Mouse (Mus musculus) olfactory bulb, adult 2 months (tissue): ENCODE measurements around the gene Spout1. TPM values are rescaled to one million over a fixed set of nuclear protein-coding genes. Genes with fewer than 3 reads are reported as not detected.

Source experiments
- H3K27ac ChIP-seq: fragments of 200-500 bp; 2 replicates; pipeline ENCODE4 v1.5.1; 2012; ENCODE audit warnings: low read depth, low read length; ENCODE audit not compliant: insufficient read depth
- H3K4me1 ChIP-seq: fragments of 200-500 bp; 2 replicates; pipeline ENCODE4 v1.6.1; 2012; ENCODE audit warnings: low read length; ENCODE audit not compliant: control insufficient read depth, insufficient read depth
- H3K4me3 ChIP-seq: fragments of 200-500 bp; 2 replicates; pipeline ENCODE4 v1.5.1; 2012; ENCODE audit warnings: mild to moderate bottlenecking, low read depth, low read length, moderate library complexity; ENCODE audit not compliant: insufficient read depth
- CTCF ChIP-seq: fragments of 200-500 bp; IDR thresholded peaks from 2 replicates; pipeline ENCODE4 v1.5.1; 2012; ENCODE audit warnings: low read depth, mild to moderate bottlenecking, low read length, moderate library complexity; ENCODE audit not compliant: insufficient read depth
- POLR2A ChIP-seq: fragments of 200-500 bp; IDR thresholded peaks from 2 replicates; pipeline ENCODE4 v1.6.1; 2012; ENCODE audit warnings: mild to moderate bottlenecking, low read depth, low read length, moderate library complexity; ENCODE audit not compliant: insufficient read depth
- WGBS: fragments of 180-500 bp; shearing (Covaris S2); methylation state at CpG from one replicate; pipeline ENCODE4 v1.1.7; 2018; 5-methylcytosine and 5-hydroxymethylcytosine counted together
- polyA plus RNA-seq: library from polyadenylated mRNA; stranded (reverse); fragments of >200 nt; gene quantifications from 2 replicates; pipeline ENCODE4 v1.2.4, GENCODE M21; 2012; ENCODE audit warnings: low replicate concordance; ENCODE audit not compliant: missing spikeins, insufficient read depth, insufficient read length

The Spout1 gene
- polyA plus RNA-seq, 1 experiment: not detected

DNA sequence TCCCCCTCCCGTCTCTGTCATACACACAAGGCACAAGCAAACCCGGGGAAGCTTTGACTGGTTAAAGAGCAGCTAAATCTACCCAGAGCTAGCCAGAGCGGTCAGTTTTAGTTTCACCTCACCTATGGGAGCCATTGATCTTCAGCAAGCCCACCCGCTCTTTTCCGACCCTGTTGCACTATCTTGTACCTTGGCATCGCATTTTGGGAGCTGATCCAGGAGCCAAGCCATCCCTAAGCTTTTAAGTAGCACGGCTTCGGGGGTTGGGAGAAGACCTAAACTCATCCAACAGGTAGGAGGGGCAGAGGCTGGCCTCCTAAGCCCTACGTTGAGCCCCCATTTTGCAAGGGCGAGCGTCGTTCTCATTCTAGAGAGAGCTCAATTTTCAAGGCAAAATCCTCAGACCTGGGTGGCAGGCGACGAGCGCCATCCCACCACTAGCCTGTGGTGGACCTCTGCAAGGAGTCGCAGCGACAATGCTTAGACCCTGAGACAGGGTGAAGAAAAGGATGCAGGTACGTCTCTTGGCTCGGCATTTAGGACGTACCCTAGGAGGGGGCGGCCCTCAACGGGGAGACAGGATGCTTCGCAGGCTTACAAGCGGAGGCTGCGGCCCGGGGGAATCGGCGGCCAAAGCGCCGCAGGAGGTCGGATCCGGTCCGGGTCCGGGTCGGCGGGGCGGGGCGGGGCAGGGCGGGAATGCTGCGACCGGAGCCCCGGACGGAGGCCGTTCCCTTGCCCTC lies 54.4 kb downstream of the Spout1 start:
- peaks cover 28% of the 10 kb centered on the region for H3K4me1 ChIP-seq
- peak overlapping the region; percentile 97 for H3K4me3 ChIP-seq
- WGBS: under 1% methylated on average over 44 of the region's 44 CpGs
- peak overlapping the region; percentile 98 for H3K27ac ChIP-seq
- TF ChIP-seq POLR2A: no peak
- no peak for TF ChIP-seq CTCF

Other genes starting within 250 kb of the Spout1 start
- gene Gle1, start 243.0 kb downstream of the Spout1 start, polyA plus RNA-seq: not detected in 2 replicates
- 496 and 868 TPM in 2 replicates for gene Sptan1, start 212.9 kb downstream of the Spout1 start, polyA plus RNA-seq
- gene Wdr34, start 129.6 kb downstream of the Spout1 start, polyA plus RNA-seq: not detected in 2 replicates
- 163 TPM in 1 of 2 replicates, not detected in the other for gene Set, start 121.1 kb downstream of the Spout1 start, polyA plus RNA-seq
- gene Pkn3, start 100.8 kb downstream of the Spout1 start, polyA plus RNA-seq: not detected in 2 replicates
- gene Zdhhc12, start 84.8 kb downstream of the Spout1 start, polyA plus RNA-seq: not detected in 2 replicates
- gene Zer1, start 53.9 kb downstream of the Spout1 start, polyA plus RNA-seq: not detected in 2 replicates
- not detected in 2 replicates for gene Tbc1d13, start 44.7 kb downstream of the Spout1 start, polyA plus RNA-seq
- not detected in 2 replicates for gene Endog, start 7.0 kb downstream of the Spout1 start, polyA plus RNA-seq
- gene Kyat1, start 27.4 kb upstream of the Spout1 start, polyA plus RNA-seq: not detected in 2 replicates
- gene Lrrc8a, start 59.3 kb upstream of the Spout1 start, polyA plus RNA-seq: not detected in 2 replicates
- gene Gm28035, start 62.1 kb upstream of the Spout1 start, polyA plus RNA-seq: not detected in 2 replicates
- not detected in 2 replicates for gene Phyhd1, start 87.7 kb upstream of the Spout1 start, polyA plus RNA-seq
- gene Gm28038, start 102.6 kb upstream of the Spout1 start, polyA plus RNA-seq: not detected in 2 replicates
- not detected in 2 replicates for gene Dolk, start 107.9 kb upstream of the Spout1 start, polyA plus RNA-seq
- not detected in 2 replicates for gene Nup188, start 107.9 kb upstream of the Spout1 start, polyA plus RNA-seq
- 562 TPM in 1 of 2 replicates, not detected in the other for gene Sh3glb2, start 180.9 kb upstream of the Spout1 start, polyA plus RNA-seq
- not detected in 2 replicates for gene Miga2, start 185.8 kb upstream of the Spout1 start, polyA plus RNA-seq
- gene Dolpp1, start 213.8 kb upstream of the Spout1 start, polyA plus RNA-seq: not detected in 2 replicates
- gene Crat, start 237.4 kb upstream of the Spout1 start, polyA plus RNA-seq: not detected in 2 replicates
- gene Ptpa, start 237.6 kb upstream of the Spout1 start, polyA plus RNA-seq: not detected in 2 replicates